Mouse (Mus musculus): ENCODE measurements around the gene Il4i1. TPM values are rescaled to one million over a fixed set of nuclear protein-coding genes. Genes with fewer than 3 reads are reported as not detected.
A peak's percentile ranks its signal among the peaks of the same experiment; 100 is the strongest.

Il4i1 gene
- polyA plus RNA-seq, 1 experiment from 2014 or later = 1.6 TPM

DNA sequence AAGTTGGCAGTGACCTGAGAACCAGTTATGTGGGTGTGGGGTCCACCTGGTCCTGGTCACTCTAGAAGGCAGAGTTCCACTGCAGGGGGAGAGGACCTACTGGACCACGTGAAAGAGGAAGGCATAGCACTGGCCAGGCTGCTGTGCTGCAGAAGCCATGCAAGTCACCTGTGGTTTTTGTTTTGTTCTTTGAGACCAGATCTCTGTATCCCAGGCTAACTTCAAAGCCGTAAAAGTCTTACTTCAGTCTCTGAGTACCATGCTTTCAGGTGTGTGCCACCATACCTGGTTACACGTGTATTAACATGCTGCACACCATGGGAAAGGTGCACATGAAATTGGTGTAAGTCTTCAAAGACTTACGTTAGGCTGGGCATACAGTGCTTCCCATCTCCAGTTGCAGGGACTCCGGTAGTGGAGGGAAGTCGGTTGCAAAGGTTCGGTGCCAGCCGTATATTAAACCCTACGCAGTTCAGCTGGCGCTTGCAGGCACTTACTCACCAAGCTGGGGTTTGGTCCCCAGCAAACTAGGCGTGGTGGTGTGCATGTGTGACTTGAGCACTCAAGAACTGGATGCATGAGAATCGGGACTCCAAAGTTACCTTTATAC, 35.5 kb downstream of the Il4i1 start:
- peaks cover 23% of the 10 kb centered on the region for H3K36me3 ChIP-seq
- H3K9ac ChIP-seq = no peak overlapping the region
- H3K4me1 ChIP-seq = peaks cover 69% of the 10 kb centered on the region
- H3K27ac ChIP-seq = no peak overlapping the region
- no peaks in the 10 kb centered on the region for H3K27me3 ChIP-seq
- no peak for ATAC-seq (ENCODE audit: insufficient number of reproducible peaks, low FRiP score, low TSS enrichment, low read depth)
- no peaks in the 10 kb centered on the region for H3K9me3 ChIP-seq
- no peak overlapping the region for H3K4me2 ChIP-seq
- peak overlapping the region; percentile 72; the same call in 1 of the 2 replicates for H3K4me3 ChIP-seq
- 88% methylated on average over 12 of the region's 12 CpGs for WGBS

DNA sequence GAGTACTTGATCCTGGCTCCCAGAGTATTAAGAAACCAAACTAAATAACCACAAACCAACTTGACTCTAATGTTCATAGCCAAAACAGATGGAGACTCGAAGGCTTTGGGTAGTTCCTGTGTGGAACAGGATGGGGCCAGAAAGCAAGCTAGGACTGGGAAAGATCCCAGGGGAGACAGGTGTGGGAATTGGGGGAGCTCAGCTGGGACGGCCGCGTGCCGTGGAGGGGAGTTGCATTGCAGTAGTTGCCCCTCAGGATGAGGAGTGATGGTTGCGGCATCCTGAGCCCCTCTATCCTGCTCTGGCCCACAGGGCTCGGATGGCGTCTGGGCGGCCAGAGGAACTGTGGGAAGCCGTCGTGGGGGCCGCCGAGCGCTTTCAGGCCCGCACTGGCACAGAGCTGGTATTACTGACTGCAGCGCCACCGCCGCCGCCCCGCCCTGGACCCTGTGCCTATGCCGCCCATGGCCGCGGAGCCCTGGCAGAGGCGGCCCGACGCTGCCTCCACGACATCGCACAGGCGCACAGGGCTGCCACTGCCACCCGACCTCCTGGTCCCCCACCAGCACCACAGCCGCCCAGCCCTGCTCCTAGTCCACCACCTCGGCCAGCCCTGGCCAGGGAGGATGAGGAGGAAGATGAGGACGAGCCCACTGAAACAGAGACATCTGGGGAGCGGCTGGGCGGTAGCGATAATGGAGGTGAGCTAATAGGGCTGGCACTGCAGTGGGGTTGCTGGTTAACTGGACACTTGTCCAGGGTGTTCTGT, 36.3 kb downstream of the Il4i1 start:
- Histone ChIP-seq H3K27ac (no peak overlapping the region), H3K4me3 (no peak overlapping the region), H3K4me1 (peaks cover 66% of the 10 kb centered on the region), H3K4me2 (no peak overlapping the region), H3K9me3 (no peaks in the 10 kb centered on the region), H3K36me3 (peaks cover 20% of the 10 kb centered on the region), H3K9ac (no peak overlapping the region), H3K27me3 (no peaks in the 10 kb centered on the region)
- 89% methylated on average over 35 of the region's 36 CpGs for WGBS
- ATAC-seq (ENCODE audit: insufficient number of reproducible peaks, low FRiP score, low TSS enrichment, low read depth) = no peak

DNA sequence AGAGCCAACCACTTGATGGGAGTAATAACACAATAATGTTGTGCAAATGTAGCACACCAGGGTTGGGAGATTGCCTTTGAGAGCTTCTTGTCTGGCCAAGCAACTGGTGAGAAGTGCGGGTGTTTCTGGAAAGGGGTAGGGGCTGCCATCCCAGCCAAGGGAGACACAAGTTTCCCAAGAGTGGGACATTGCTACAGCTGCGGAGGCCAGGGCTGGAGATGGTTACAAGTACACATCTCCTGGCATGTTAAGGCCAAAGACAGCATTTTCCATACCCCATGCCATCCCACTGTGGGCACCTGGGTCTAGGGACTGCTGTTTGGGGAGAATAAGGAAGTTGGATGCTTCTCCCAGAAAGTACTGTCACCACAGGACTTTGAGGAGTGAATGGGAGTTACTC, 36.9 kb downstream of the Il4i1 start:
- H3K4me3 ChIP-seq = no peak overlapping the region

DNA sequence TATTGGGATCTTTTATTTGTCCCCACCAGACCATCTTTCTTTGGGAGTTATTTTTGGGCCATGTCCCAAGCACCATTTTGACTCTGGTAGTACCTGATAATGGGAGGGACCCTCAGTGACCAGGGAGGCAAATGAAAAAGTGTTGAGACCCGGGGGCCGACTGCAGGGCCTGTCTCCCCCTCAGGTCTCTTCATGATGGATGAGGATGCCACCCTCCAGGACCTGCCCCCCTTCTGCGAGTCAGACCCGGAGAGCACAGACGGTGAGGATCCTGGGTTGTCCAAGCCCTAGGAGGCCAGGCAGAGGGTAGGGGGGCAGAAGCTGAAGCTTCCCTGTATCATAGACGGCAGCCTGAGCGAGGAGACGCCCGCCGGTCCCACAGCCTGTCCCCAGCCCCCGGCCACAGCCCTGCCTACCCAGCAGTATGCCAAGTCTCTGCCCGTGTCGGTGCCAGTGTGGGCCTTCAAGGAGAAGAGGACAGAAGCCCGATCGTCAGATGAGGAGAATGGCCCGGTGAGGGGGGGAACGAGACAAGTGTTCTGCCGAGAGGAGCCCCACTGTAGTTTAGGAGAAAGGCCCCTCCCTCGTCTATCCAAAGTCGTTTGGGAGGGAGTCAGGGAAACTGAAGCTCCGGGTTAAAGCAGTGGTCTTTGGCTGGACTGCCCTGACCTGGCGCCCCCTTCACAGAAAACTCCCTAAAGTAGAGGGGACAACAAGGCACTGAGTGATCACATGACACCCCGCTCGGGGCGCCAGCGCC, 37.6 kb downstream of the Il4i1 start:
- no peak for ATAC-seq (ENCODE audit: insufficient number of reproducible peaks, low FRiP score, low TSS enrichment, low read depth)
- Histone ChIP-seq H3K4me2 (peak overlapping the region; percentile 86), H3K27me3 (no peaks in the 10 kb centered on the region), H3K9me3 (no peaks in the 10 kb centered on the region), H3K4me1 (peaks cover 71% of the 10 kb centered on the region), H3K9ac (peak overlapping the region; percentile 51), H3K27ac (peak overlapping the region; percentile 93), H3K4me3 (peak overlapping the region; percentile 48), H3K36me3 (peaks cover 20% of the 10 kb centered on the region)
- 24% methylated on average over 26 of the region's 26 CpGs for WGBS

More for the DNA sequence above, 36.9 kb downstream of the Il4i1 start:
- H3K9me3 ChIP-seq = no peaks in the 10 kb centered on the region
- H3K27me3 ChIP-seq = no peaks in the 10 kb centered on the region
- H3K9ac ChIP-seq = no peak overlapping the region
- no peak overlapping the region for H3K4me2 ChIP-seq
- ATAC-seq (ENCODE audit: insufficient number of reproducible peaks, low FRiP score, low TSS enrichment, low read depth) = no peak
- 91% methylated on average over 2 of the region's 2 CpGs for WGBS
- peaks cover 20% of the 10 kb centered on the region for H3K36me3 ChIP-seq
- no peak overlapping the region for H3K27ac ChIP-seq
- H3K4me1 ChIP-seq = peaks cover 66% of the 10 kb centered on the region

DNA sequence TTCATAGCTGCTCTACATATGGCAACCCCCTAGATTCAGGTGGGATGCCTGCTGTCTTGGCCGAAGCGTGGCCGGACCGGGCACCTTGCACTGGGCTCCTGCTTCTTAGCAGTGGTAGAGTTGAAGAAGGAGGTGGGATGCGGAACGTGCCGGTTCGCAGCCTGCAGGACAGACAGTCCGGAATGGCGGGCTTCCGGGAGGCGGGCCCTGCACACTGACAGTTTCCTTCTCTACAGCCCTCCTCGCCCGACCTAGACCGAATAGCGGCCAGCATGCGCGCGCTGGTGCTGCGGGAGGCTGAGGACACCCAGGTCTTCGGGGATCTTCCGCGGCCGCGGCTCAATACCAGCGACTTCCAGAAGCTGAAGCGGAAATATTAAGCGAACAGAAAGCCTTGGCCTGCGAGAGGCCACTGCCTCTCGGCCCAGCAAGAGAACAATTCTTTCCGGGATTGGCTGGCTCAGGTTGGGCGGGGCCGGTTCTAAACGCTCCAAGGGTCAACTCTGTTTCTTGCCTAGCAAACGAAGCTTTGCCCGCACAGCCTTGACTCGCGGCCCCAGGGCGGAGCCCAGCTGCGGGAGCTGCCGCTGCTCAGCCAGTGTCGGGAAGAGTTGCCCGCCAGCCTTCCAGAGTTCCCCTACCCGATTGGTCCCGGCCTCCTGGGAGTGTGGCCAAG, 38.3 kb downstream of the Il4i1 start:
- H3K4me1 ChIP-seq = peaks cover 73% of the 10 kb centered on the region
- H3K27ac ChIP-seq = peak overlapping the region; percentile 93
- peak; percentile 12 for ATAC-seq (ENCODE audit: insufficient number of reproducible peaks, low FRiP score, low TSS enrichment, low read depth)
- H3K9me3 ChIP-seq = no peaks in the 10 kb centered on the region
- no peaks in the 10 kb centered on the region for H3K27me3 ChIP-seq
- peak overlapping the region; percentile 51 for H3K9ac ChIP-seq
- 1% methylated on average over 45 of the region's 45 CpGs for WGBS
- peaks cover 20% of the 10 kb centered on the region for H3K36me3 ChIP-seq
- H3K4me2 ChIP-seq = peak overlapping the region; percentile 86
- H3K4me3 ChIP-seq = peak overlapping the region; percentile 48

DNA sequence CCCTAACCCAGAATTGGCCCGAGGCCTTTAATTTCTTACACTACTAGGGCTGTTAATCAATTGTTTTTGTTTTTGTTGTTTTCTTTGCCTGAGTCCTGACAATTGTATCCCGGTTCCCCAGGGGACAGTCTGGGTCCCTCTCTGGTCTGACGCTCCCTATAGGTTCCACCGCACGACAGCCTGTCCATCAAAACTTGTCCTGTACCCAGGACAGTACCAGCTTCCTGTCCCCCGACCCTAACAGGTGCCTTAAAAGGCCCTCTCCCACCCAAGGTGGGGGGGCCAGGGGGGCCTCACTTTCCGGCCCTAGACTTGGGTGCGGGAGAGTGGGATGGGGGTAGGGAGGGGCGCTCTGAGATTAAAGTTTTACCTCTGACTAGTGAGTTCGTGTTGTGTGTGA, 38.8 kb downstream of the Il4i1 start:
- H3K27me3 ChIP-seq = no peaks in the 10 kb centered on the region
- H3K9ac ChIP-seq = peak overlapping the region; percentile 51; the same call in 1 of the 2 replicates
- H3K4me3 ChIP-seq = peak overlapping the region; percentile 48
- H3K27ac ChIP-seq = peak overlapping the region; percentile 93
- H3K4me1 ChIP-seq = peaks cover 73% of the 10 kb centered on the region
- no peak for ATAC-seq (ENCODE audit: insufficient number of reproducible peaks, low FRiP score, low TSS enrichment, low read depth)
- H3K36me3 ChIP-seq = peaks cover 20% of the 10 kb centered on the region
- WGBS = 40% methylated on average over 10 of the region's 10 CpGs
- no peaks in the 10 kb centered on the region for H3K9me3 ChIP-seq
- peak overlapping the region; percentile 86 for H3K4me2 ChIP-seq

DNA sequence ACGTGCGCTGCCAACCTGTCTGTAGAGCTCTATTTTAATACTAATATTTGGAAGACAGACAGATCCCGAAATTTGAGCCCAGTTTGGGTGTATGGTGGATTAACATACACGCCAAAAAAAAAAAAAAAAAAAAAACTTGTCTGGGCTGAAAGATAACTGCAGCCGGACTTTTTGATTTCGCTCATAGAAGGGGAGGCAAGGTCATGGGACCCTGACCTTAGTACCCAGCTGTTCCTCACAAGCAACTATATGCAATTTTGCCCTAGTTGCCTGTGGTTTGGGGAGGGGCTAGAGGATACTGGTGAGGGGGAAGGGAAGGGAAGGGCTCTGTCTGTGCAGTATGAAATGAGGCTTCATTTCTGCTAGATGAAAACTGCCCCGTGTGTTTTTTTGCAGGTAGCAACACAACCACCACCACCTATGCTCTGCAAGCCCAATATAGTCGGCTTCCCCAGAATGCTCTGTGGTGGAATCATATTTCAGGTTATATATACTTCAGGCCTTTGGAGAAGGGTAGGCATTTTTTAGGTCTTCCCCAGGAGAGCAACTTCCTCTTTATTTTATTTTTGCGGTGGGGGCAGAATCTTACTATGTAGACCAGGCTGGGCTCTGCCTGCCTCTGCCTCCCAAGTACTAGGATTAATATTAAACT, 40.2 kb downstream of the Il4i1 start:
- Histone ChIP-seq H3K27ac (peak overlapping the region; percentile 95), H3K4me2 (peak overlapping the region; percentile 91), H3K4me3 (peak overlapping the region; percentile 68), H3K9me3 (no peaks in the 10 kb centered on the region), H3K9ac (no peak overlapping the region), H3K36me3 (peaks cover 18% of the 10 kb centered on the region), H3K4me1 (peaks cover 74% of the 10 kb centered on the region), H3K27me3 (no peaks in the 10 kb centered on the region)
- 60% methylated on average over 9 of the region's 9 CpGs for WGBS
- no peak for ATAC-seq (ENCODE audit: insufficient number of reproducible peaks, low FRiP score, low TSS enrichment, low read depth)

DNA sequence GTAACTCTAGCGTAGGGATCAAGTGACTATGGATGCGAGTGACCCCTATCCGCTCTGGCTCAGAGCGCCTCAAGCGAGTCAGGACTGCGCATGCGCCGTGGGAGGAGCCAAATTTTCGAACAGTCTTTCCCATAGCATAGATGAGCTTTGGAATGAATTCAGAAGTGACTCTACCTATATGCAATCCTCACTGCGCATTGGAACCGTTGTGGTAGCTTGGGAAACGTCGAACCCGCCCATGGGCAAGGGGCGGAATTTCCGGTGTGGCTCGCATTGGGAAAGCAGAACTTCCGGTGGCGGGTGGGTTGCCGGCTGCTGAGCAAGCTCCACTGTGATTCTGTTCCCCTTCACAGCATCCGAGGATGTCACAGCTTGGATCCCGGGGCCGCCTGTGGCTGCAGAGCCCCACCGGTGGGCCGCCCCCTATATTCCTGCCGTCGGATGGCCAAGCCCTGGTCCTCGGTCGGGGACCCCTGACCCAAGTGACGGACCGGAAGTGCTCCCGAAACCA, 40.9 kb downstream of the Il4i1 start, which contains the start of gene Pnkp:
Pnkp (plus strand) TSS at position 98 of the 511 bp plus-strand sequence.
- H3K4me3 ChIP-seq = peak within 1 kb of the TSS; percentile 68
- peaks cover 70% of the 10 kb centered on the region for H3K4me1 ChIP-seq
- H3K4me2 ChIP-seq = peak within 1 kb of the TSS; percentile 91
- under 1% methylated on average over 32 of the region's 32 CpGs for WGBS
- ATAC-seq (ENCODE audit: insufficient number of reproducible peaks, low FRiP score, low TSS enrichment, low read depth) = peak; percentile 31
- H3K9me3 ChIP-seq = no peaks in the 10 kb centered on the region
- H3K9ac ChIP-seq = peak within 1 kb of the TSS; percentile 76
- H3K27me3 ChIP-seq = no peaks in the 10 kb centered on the region
- peaks cover 20% of the 10 kb centered on the region for H3K36me3 ChIP-seq
- peak within 1 kb of the TSS; percentile 95 for H3K27ac ChIP-seq

DNA sequence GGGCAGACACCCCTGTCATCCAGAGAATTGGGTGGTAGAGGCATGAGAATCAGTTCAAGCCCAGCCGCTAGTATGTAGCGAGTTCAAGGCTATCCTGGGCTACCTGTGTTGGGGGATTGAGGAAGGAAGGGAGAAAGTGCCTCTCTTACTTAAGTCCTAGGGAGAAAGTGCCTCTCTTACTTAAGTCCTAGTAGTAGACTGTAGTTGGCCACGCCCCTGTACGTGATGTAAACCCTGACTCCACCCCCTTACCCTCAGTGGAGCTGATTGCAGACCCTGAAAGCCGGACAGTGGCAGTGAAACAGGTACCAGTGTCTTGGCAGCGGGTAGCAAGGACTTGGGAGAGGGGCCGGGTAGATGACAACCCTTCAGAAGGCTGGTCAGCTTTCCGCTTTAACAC, 41.7 kb downstream of the Il4i1 start:
- peak overlapping the region; percentile 76; the same call in 1 of the 2 replicates for H3K9ac ChIP-seq
- no peak for ATAC-seq (ENCODE audit: insufficient number of reproducible peaks, low FRiP score, low TSS enrichment, low read depth)
- peak overlapping the region; percentile 95 for H3K27ac ChIP-seq
- no peaks in the 10 kb centered on the region for H3K9me3 ChIP-seq
- H3K4me2 ChIP-seq = peak overlapping the region; percentile 91
- WGBS = 28% methylated on average over 8 of the region's 8 CpGs
- H3K4me1 ChIP-seq = peaks cover 66% of the 10 kb centered on the region
- H3K27me3 ChIP-seq = no peaks in the 10 kb centered on the region
- H3K4me3 ChIP-seq = peak overlapping the region; percentile 68
- peaks cover 20% of the 10 kb centered on the region for H3K36me3 ChIP-seq

DNA sequence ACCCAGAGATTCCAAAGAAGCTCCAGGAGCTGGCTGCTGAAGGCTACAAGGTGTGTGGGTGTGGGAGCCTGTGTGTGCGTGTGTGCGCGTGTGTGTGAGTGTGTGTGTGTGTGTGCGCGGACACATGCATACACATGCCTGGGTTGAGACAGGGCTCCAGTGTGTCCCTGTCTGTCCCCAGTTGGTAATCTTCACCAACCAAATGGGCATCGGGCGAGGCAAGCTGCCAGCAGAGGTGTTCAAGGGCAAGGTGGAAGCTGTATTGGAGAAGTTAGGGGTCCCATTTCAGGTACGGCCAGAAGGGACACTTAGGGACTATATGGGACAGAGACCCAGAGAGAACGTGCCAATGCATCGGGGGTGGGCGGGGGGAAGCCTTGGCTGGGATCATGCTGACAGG, 43.7 kb downstream of the Il4i1 start:
- Histone ChIP-seq H3K27me3 (no peaks in the 10 kb centered on the region), H3K9ac (no peak overlapping the region), H3K27ac (no peak overlapping the region), H3K4me3 (no peak overlapping the region), H3K4me2 (no peak overlapping the region), H3K36me3 (peaks cover 35% of the 10 kb centered on the region), H3K4me1 (peaks cover 60% of the 10 kb centered on the region), H3K9me3 (no peaks in the 10 kb centered on the region)
- 91% methylated on average over 11 of the region's 11 CpGs for WGBS
- ATAC-seq (ENCODE audit: insufficient number of reproducible peaks, low FRiP score, low TSS enrichment, low read depth) = no peak
